Mouse (Mus musculus) MEL (cell line): ENCODE results near the gene Cela2a.

Source experiments
- CHD1 ChIP-seq: IDR thresholded peaks from 2 replicates; pipeline ENCODE4 v1.6.1; 2012; ENCODE audit warnings: low read depth, mild to moderate bottlenecking, inconsistent platforms, low read length, improper control_type of control experiment
- CTCF ChIP-seq, 3 experiments: IDR thresholded peaks in 2 of 3; conservative IDR thresholded peaks in 1 of 3; 2 replicates each; pipeline ENCODE4 v1.5.1; 2011 to 2012; ENCODE audit warnings: low read length in 3 of 3, low read depth in 2 of 3, mild to moderate bottlenecking in 2 of 3, improper control_type of control experiment in 1 of 3, inconsistent platforms in 1 of 3, mixed read lengths in 1 of 3, moderate library complexity in 1 of 3; ENCODE audit not compliant: control insufficient read depth in 1 of 3, insufficient read depth in 1 of 3, poor library complexity in 1 of 3, severe bottlenecking in 1 of 3
- GATA1 ChIP-seq: IDR thresholded peaks from 2 replicates; pipeline ENCODE4 v1.6.1; 2011; ENCODE audit warnings: low read depth, low read length, improper control_type of control experiment
- MAX ChIP-seq: IDR thresholded peaks from 2 replicates; pipeline ENCODE4 v1.6.1; 2011; ENCODE audit warnings: low read length, improper control_type of control experiment
- MEF2A ChIP-seq: IDR thresholded peaks from 2 replicates; pipeline ENCODE4 v1.6.1; 2014; ENCODE audit warnings: low read depth, mild to moderate bottlenecking, inconsistent platforms, low read length, improper control_type of control experiment; ENCODE audit not compliant: poor library complexity, insufficient replicate concordance, severe bottlenecking; ENCODE audit errors: extremely low read depth
- POLR2A ChIP-seq, 2 experiments: IDR thresholded peaks; 2 replicates each; pipeline ENCODE4 v1.6.1; 2011 to 2012; ENCODE audit warnings: low read length in 2 of 2, mild to moderate bottlenecking in 2 of 2, control low read depth in 1 of 2, improper control_type of control experiment in 1 of 2, low read depth in 1 of 2, moderate library complexity in 1 of 2; ENCODE audit not compliant: control insufficient read depth in 1 of 2, insufficient read depth in 1 of 2, poor library complexity in 1 of 2

- TF ChIP-seq MEF2A (no peak), POLR2A (IDR thresholded peaks at IDR 0.05; ENCODE audit: control insufficient read depth in 1 of 2, insufficient read depth in 1 of 2, low read depth in 1 of 2, low read length in 2 of 2, poor library complexity in 1 of 2) (no peak), CTCF (IDR thresholded peaks at IDR 0.05 in 2 of 3, conservative IDR thresholded peaks at IDR 0.05 in 1 of 3; ENCODE audit: control insufficient read depth in 1 of 3, insufficient read depth in 1 of 3, low read depth in 2 of 3, low read length in 3 of 3, poor library complexity in 1 of 3, severe bottlenecking in 1 of 3) (no peak), GATA1 (no peak), CHD1 (no peak), MAX (no peak)
Observed at GRCm38 (mm10) chr4:141834536-141835095, 8.7 kb upstream of the Cela2a start.
